Mouse (Mus musculus) left cerebral cortex, postnatal 25 days (tissue): Measurements from ENCODE around the gene Fbp1. TPM values are rescaled to one million over a fixed set of nuclear protein-coding genes. Genes with fewer than 3 reads are reported as not detected.
"Not testable (repeated sequence)": the region's sequence is repeated elsewhere in the genome, so short reads cannot be mapped to it uniquely, and the experiment has no call there.

ENCODE experiments used
- DNase-seq, 2 experiments: peaks; one replicate each; pipeline ENCODE4 v3.0.0; 2022; ENCODE audit warnings: low spot score in 2 of 2, mixed read lengths in 1 of 2
- intact Hi-C: fragments of 180-260 bp; cut with DNase I; formaldehyde crosslinking; loops from one replicate; pipeline ENCODE4 v1.15.1; 2025
- total RNA-seq, 2 experiments: library from RNA; stranded (reverse); gene quantifications; 2 replicates each; pipeline ENCODE4 v1.2.3; 2021

Fbp1 gene
- total RNA-seq, 2 experiments from 2014 or later, result 0.23 to 0.44 TPM

DNA sequence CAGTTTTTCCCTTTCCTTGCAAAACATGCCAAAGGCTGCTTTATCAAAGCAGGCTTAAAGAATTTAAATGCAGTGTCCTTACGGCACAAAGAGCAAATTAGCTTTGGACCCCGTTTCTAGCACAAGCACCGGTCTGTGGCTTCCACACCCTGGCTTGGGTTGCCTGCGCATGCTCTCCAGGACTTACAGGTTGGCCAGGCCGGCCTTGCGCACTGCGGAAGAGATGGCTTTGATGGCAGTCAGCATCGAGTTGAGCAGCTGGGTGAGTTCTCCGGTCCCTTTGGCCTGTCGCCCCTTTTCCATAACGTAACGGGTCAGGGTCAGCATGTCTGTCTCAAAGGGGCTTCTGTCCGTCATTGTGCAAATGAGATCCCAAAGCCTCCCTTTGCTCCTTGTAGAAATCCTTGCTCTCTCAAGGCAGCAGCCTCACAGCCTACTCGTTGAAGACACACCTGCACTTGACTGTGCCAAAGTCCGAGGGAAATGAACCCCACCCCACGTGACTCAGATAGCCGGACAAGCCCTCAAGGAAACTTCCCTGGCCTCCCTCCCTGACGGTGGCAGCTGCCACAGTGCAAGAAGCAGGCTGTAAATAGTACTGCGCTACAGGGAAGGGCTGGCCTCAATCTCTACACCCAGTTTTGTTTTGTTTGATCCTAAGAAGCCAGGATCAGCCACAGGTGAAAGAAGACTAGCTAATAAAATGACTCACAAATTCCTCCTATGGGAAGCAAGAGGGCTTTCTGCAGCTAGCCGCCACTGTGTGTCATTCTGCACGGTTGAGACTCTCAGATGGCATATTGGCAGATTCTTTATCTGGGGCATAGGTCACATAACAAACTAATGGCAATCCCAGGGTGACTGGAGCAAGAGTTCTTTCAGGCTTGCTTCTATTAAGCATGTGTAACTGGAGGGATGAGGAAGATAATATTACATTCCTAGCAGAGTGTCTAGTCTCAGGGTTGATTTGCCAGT is 29.9 kb downstream of the Fbp1 start, which contains the start of gene Fbp2:
TSS of gene Fbp2 (minus strand) at position 482 of the 975 bp plus-strand sequence.
- no peak for DNase-seq
- intact Hi-C loops, result loop anchor here (2.0 to 10.0 kb wide), 3 partner anchors 96 to 303 kb away; partner anchors contain the start of genes Platr25 and Zfp935

DNA sequence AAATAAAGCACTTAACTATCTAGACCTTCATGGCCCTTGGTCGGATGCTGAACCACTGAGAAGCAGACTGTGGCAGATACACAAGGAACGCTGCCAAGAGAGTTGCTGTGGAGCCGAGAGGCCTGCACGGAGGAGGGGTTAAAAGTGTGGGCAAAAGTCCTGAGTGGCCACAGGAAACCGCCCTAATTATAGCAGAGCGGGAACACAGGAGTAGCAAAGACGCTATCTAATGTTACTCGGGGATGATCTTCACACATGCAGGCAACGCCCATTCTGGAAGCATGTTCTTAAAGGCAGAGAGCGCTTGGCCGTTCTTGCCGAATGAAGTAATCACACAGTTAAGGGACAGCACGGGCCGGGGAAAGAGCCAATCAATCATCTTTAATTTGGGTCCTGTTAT is 31.2 kb downstream of the Fbp1 start:
- DNase-seq, result no peak
- intact Hi-C loops, result loop anchor here (2.0 to 10.0 kb wide), 3 partner anchors 95 to 302 kb away; partner anchors contain the start of genes Platr25 and Zfp935

DNA sequence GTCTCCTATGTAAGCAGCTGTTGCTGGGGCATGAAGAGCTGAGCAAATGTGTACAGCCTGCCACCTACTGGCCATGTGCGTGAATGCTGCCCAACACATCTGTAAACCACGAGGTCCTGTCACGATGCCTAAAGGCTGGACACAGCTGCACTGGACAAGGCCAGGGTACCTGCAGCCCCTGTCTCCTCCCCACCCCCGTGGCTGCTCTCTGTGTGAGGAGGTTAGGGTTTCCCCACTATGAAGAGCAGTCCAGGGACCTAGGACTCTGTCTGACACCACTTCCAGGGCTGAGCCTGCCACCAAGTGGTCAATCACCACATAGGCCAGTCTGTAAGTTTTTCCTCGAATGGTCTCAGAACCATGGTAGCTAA is 31.8 kb downstream of the Fbp1 start:
- intact Hi-C loops, result loop anchor here (2.0 to 10.0 kb wide), 3 partner anchors 94 to 301 kb away; partner anchors contain the start of genes Platr25 and Zfp935
- DNase-seq, result peak; percentile 78 to 81

DNA sequence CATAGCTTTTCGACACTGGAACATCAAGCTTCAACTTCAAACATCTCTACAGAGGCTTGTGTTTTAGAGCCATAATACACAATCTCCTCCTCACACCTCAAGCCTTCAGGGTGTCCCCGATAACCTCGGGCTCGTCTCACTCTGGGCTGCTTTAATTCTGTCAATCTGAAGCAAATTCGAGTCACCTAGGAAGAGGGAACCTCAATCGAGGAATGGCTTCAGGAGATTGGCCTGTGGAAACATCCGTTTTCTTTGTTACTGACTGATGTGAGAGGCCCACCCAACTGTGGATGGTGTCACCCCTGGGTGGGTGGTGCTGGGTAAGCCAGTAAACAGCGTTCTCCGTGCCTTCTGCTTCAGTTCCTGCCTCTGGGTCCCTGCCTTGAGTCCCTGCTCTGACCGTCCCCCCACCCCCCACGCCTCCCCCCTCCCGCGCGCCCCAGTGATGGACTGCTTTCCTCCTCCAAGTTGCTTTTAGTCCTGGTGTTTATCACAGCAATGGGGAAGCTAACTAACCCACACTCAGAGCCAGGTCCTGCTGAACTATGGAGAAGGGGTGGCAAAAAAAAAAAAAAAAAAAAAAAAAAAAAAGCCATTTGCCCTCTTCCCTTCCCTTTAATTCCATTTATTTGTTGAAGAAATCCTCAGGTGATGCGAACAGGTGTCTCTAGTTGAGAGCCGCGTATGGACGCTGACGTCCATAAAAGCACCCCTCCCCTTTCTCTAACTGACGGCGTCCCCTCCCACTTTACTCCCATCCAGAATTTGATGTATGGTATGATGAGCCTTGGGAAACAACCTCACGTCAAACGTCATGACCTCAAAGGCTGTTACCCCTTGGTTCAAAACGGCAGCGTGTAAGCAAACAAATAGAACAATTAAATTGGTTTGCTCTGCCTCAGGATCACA is 32.4 kb downstream of the Fbp1 start:
- no peak for DNase-seq
- intact Hi-C loops, result loop anchor here (2.0 to 10.0 kb wide), 3 partner anchors 93 to 301 kb away; partner anchors contain the start of genes Platr25 and Zfp935

DNA sequence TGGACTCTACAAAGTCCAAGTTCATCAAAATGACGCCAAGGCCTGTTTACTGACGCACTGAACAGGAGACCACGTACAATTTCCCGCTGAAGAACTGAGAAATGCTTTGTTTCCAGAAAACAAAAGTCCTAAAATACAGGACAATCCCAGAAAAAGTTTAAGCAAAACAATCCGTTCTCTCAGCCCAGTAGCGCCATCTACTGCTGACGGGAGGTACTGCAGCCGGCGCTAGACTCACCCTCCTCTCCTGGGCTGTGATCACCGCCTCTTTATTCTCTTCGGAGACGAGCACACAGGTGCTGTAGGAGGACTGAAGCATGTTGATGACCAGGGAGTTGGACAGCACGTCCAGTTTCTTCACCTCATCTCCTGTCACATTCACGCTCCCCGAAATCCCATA is 33.4 kb downstream of the Fbp1 start:
- peak; percentile 44 to 51 for DNase-seq
- intact Hi-C loops, result loop anchor here (5.0 to 10.0 kb wide), 2 partner anchors 92 to 300 kb away; partner anchors contain the start of genes Platr25 and Zfp935

DNA sequence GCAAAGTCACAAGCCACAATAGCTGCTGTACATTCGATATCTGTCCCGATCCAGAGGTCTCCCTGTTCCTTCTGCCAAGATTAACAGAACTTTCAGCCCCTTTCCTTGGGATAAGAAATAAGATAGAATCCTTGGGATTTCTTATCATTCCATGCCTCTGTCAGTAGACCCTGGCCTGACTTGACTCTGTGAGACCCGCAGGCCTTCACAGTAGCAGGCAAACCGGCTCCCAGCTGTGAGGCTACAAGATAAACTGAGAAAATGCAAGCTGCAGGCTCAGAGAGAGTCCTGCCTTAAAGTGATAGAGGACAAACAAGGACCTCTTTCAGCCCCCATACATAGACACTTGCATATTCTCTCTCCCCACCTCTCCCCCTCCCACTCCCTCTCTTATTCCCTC is 54.7 kb downstream of the Fbp1 start:
- DNase-seq, result no peak
- intact Hi-C loops, result no loop called here

DNA sequence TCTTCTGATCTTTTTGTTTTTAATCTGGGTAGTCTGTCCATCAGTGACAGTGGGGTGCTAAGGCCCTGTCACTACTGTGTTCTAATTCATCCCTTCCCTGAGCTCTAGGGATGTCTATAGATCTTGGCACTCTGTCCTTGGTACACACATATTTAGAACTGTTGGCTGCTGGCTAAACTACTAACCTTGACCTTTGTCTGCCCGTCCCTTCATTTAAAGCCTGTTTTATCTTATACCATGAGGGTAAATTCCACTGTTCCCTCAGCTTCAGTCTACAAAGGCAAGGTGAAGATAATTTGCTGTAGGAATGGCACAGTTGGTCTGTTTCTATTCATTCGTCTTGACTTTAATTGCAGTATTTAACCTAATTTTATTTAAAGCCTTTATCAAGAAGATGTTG is 55.8 kb downstream of the Fbp1 start:
- DNase-seq, result no peak
- intact Hi-C loops, result no loop called here

DNA sequence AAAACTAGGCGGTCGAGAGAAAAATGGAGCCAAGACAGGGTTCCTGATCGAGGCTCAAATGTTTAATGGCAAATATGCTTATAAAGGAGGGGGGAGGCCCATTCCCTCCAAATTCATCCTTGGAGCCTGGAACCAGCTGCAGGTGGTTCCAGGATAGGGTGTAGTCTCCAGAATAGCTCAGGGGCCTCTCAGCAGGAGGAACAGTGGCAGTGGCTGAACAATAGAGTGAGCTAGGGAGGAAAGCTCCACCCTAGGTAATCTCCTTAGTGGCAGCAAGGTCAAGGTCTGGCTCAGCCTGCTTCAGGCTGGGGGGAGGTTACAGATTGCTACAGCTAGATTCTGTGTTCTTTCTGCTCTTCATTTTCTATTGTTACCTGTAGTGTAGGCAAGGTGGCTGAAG is 72.4 kb downstream of the Fbp1 start:
- intact Hi-C loops, result not testable (repeated sequence)

More for the DNA sequence above, 72.4 kb downstream of the Fbp1 start:
- DNase-seq, result not testable (repeated sequence)

Other genes starting within 250 kb of the Fbp1 start
- 10 to 100 TPM; 11.5 to 13.9 TPM for gene Platr25, start 127.6 kb downstream of the Fbp1 start, total RNA-seq
- 1 to 10 TPM; 3.6 to 4.2 TPM for gene Gm5141, start 102.5 kb downstream of the Fbp1 start, total RNA-seq
- not detected for gene Fbp2, start 29.9 kb downstream of the Fbp1 start, total RNA-seq
- gene 2010111I01Rik, start 76.6 kb upstream of the Fbp1 start, total RNA-seq, result 100 to 1,000 TPM in 1 of 2 experiments, 10 to 100 TPM in 1; 93.6 to 105 TPM